Mouse (Mus musculus): ENCODE results near the gene Ptpn5. TPM values are rescaled to one million over a fixed set of nuclear protein-coding genes. Genes with fewer than 3 reads are reported as not detected.
A peak's percentile ranks its signal among the peaks of the same experiment; 100 is the strongest.

The Ptpn5 gene
- 152 and 190 TPM in 2 replicates for polyA plus RNA-seq (2015; fragmentation: Nextera tagmentation; extraction: Ambion mirVana)

- Histone ChIP-seq H3K4me1 (replicated peaks) (peaks cover 27% of the 10 kb centered on the region), H3K4me3 (peak within 1 kb of the TSS; percentile 79), H3K36me3 (no peaks in the 10 kb centered on the region), H3K27ac (replicated peaks) (peak within 1 kb of the TSS; percentile 90), H3K27me3 (no peaks in the 10 kb centered on the region), H3K9ac (peak within 1 kb of the TSS; percentile 62), H3K4me2 (peak within 1 kb of the TSS; percentile 74), H3K9me3 (no peaks in the 10 kb centered on the region)
- 2% methylated on average over 13 of the region's 13 CpGs for WGBS
- no peak for ATAC-seq (ENCODE audit: low FRiP score, low read depth)
Measured at GRCm38 (mm10) chr7:47133331-47133730, at the start of gene Ptpn5. TSS of gene Ptpn5 (minus strand) at chr7:47133684.

- no peaks in the 10 kb centered on the region for H3K36me3 ChIP-seq
- H3K4me1 ChIP-seq (replicated peaks): no peaks in the 10 kb centered on the region
- no peak overlapping the region for H3K9ac ChIP-seq
- H3K9me3 ChIP-seq: no peaks in the 10 kb centered on the region
- ATAC-seq (ENCODE audit: low FRiP score, low read depth): no peak
- WGBS: 85% methylated on average over 5 of the region's 5 CpGs
- H3K27ac ChIP-seq (replicated peaks): no peak overlapping the region
- no peaks in the 10 kb centered on the region for H3K27me3 ChIP-seq
- H3K4me2 ChIP-seq: no peak overlapping the region
- no peak overlapping the region for H3K4me3 ChIP-seq
Measured at GRCm38 (mm10) chr7:47170814-47171213, 37.3 kb upstream of the Ptpn5 start.

GRCm38 (mm10) chr7:47165028-47165427, 31.5 kb upstream of the Ptpn5 start:
- ATAC-seq (ENCODE audit: low FRiP score, low read depth): no peak
- H3K9ac ChIP-seq: no peak overlapping the region
- no peaks in the 10 kb centered on the region for H3K27me3 ChIP-seq

GRCm38 (mm10) chr7:47163203-47163602, 29.7 kb upstream of the Ptpn5 start:
- Histone ChIP-seq H3K27me3 (no peaks in the 10 kb centered on the region), H3K9me3 (no peaks in the 10 kb centered on the region), H3K4me3 (no peak overlapping the region), H3K9ac (no peak overlapping the region), H3K4me2 (no peak overlapping the region), H3K27ac (replicated peaks) (no peak overlapping the region), H3K36me3 (no peaks in the 10 kb centered on the region), H3K4me1 (replicated peaks) (no peaks in the 10 kb centered on the region)
- ATAC-seq (ENCODE audit: low FRiP score, low read depth): no peak
- 83% methylated on average over 4 of the region's 4 CpGs for WGBS

More at GRCm38 (mm10) chr7:47165028-47165427, 31.5 kb upstream of the Ptpn5 start:
- no peak overlapping the region for H3K4me2 ChIP-seq
- H3K4me3 ChIP-seq: no peak overlapping the region
- no peak overlapping the region for H3K27ac ChIP-seq (replicated peaks)
- 73% methylated on average over 4 of the region's 4 CpGs for WGBS
- no peaks in the 10 kb centered on the region for H3K36me3 ChIP-seq
- H3K9me3 ChIP-seq: no peaks in the 10 kb centered on the region
- H3K4me1 ChIP-seq (replicated peaks): no peaks in the 10 kb centered on the region

- ATAC-seq (ENCODE audit: low FRiP score, low read depth): no peak
- no peak overlapping the region for H3K4me2 ChIP-seq
- no peaks in the 10 kb centered on the region for H3K36me3 ChIP-seq
- no peaks in the 10 kb centered on the region for H3K4me1 ChIP-seq (replicated peaks)
- H3K4me3 ChIP-seq: no peak overlapping the region
- H3K9me3 ChIP-seq: no peaks in the 10 kb centered on the region
- no peak overlapping the region for H3K27ac ChIP-seq (replicated peaks)
- H3K27me3 ChIP-seq: no peaks in the 10 kb centered on the region
- WGBS: 60% methylated on average over 2 of the region's 2 CpGs
- no peak overlapping the region for H3K9ac ChIP-seq
Measured at GRCm38 (mm10) chr7:47158451-47158850, 25.0 kb upstream of the Ptpn5 start.

GRCm38 (mm10) chr7:47157743-47158142, 24.3 kb upstream of the Ptpn5 start:
- no peaks in the 10 kb centered on the region for H3K9me3 ChIP-seq
- H3K4me2 ChIP-seq: no peak overlapping the region
- H3K27me3 ChIP-seq: no peaks in the 10 kb centered on the region
- no peaks in the 10 kb centered on the region for H3K4me1 ChIP-seq (replicated peaks)
- no peak overlapping the region for H3K9ac ChIP-seq
- no peak for ATAC-seq (ENCODE audit: low FRiP score, low read depth)
- H3K4me3 ChIP-seq: no peak overlapping the region
- no peak overlapping the region for H3K27ac ChIP-seq (replicated peaks)
- 79% methylated on average over 9 of the region's 9 CpGs for WGBS
- H3K36me3 ChIP-seq: no peaks in the 10 kb centered on the region

GRCm38 (mm10) chr7:47155849-47156248, 22.4 kb upstream of the Ptpn5 start:
- ATAC-seq (ENCODE audit: low FRiP score, low read depth): no peak
- 86% methylated on average over 2 of the region's 2 CpGs for WGBS
- Histone ChIP-seq H3K4me3 (no peak overlapping the region), H3K9me3 (no peaks in the 10 kb centered on the region), H3K27ac (replicated peaks) (no peak overlapping the region), H3K27me3 (no peaks in the 10 kb centered on the region), H3K4me2 (no peak overlapping the region), H3K4me1 (replicated peaks) (no peaks in the 10 kb centered on the region), H3K9ac (no peak overlapping the region), H3K36me3 (no peaks in the 10 kb centered on the region)

GRCm38 (mm10) chr7:47155396-47155795, 21.9 kb upstream of the Ptpn5 start:
- H3K27ac ChIP-seq (replicated peaks): no peak overlapping the region
- no peaks in the 10 kb centered on the region for H3K36me3 ChIP-seq
- H3K4me2 ChIP-seq: no peak overlapping the region
- no peaks in the 10 kb centered on the region for H3K9me3 ChIP-seq
- no peaks in the 10 kb centered on the region for H3K27me3 ChIP-seq
- H3K4me3 ChIP-seq: no peak overlapping the region
- ATAC-seq (ENCODE audit: low FRiP score, low read depth): no peak
- no peak overlapping the region for H3K9ac ChIP-seq
- no peaks in the 10 kb centered on the region for H3K4me1 ChIP-seq (replicated peaks)
- 92% methylated on average over 4 of the region's 4 CpGs for WGBS

GRCm38 (mm10) chr7:47150420-47151061, 17.1 kb upstream of the Ptpn5 start:
- no peaks in the 10 kb centered on the region for H3K4me1 ChIP-seq (replicated peaks)
- H3K9me3 ChIP-seq: no peaks in the 10 kb centered on the region
- H3K27ac ChIP-seq (replicated peaks): no peak overlapping the region
- H3K36me3 ChIP-seq: no peaks in the 10 kb centered on the region
- no peaks in the 10 kb centered on the region for H3K27me3 ChIP-seq
- peak; percentile 71 for ATAC-seq (ENCODE audit: low FRiP score, low read depth)
- 17% methylated on average over 11 of the region's 11 CpGs for WGBS
- peak overlapping the region; percentile 26 for H3K4me2 ChIP-seq
- no peak overlapping the region for H3K9ac ChIP-seq
- no peak overlapping the region for H3K4me3 ChIP-seq

- no peak for ATAC-seq (ENCODE audit: low FRiP score, low read depth)
- no peak overlapping the region for H3K4me3 ChIP-seq
- no peak overlapping the region for H3K4me2 ChIP-seq
- H3K36me3 ChIP-seq: no peaks in the 10 kb centered on the region
- H3K4me1 ChIP-seq (replicated peaks): no peaks in the 10 kb centered on the region
- H3K9ac ChIP-seq: no peak overlapping the region
- no peaks in the 10 kb centered on the region for H3K9me3 ChIP-seq
- no peaks in the 10 kb centered on the region for H3K27me3 ChIP-seq
- WGBS: 85% methylated on average over 7 of the region's 7 CpGs
- H3K27ac ChIP-seq (replicated peaks): no peak overlapping the region
Measured at GRCm38 (mm10) chr7:47148298-47148697, 14.8 kb upstream of the Ptpn5 start.

- H3K4me1 ChIP-seq (replicated peaks): no peaks in the 10 kb centered on the region
- no peak overlapping the region for H3K27ac ChIP-seq (replicated peaks)
- H3K9me3 ChIP-seq: no peaks in the 10 kb centered on the region
- WGBS: 71% methylated on average over 12 of the region's 12 CpGs
- no peaks in the 10 kb centered on the region for H3K36me3 ChIP-seq
- no peaks in the 10 kb centered on the region for H3K27me3 ChIP-seq
- H3K9ac ChIP-seq: no peak overlapping the region
- no peak overlapping the region for H3K4me2 ChIP-seq
- no peak for ATAC-seq (ENCODE audit: low FRiP score, low read depth)
- H3K4me3 ChIP-seq: no peak overlapping the region
Measured at GRCm38 (mm10) chr7:47146034-47146812, 12.7 kb upstream of the Ptpn5 start.

GRCm38 (mm10) chr7:47144299-47144698, 10.8 kb upstream of the Ptpn5 start:
- H3K4me3 ChIP-seq: no peak overlapping the region
- H3K27me3 ChIP-seq: no peaks in the 10 kb centered on the region
- H3K9ac ChIP-seq: no peak overlapping the region
- 10% methylated on average over 6 of the region's 6 CpGs for WGBS
- no peaks in the 10 kb centered on the region for H3K4me1 ChIP-seq (replicated peaks)
- no peaks in the 10 kb centered on the region for H3K36me3 ChIP-seq
- ATAC-seq (ENCODE audit: low FRiP score, low read depth): no peak
- H3K4me2 ChIP-seq: no peak overlapping the region
- no peaks in the 10 kb centered on the region for H3K9me3 ChIP-seq
- H3K27ac ChIP-seq (replicated peaks): no peak overlapping the region

All from hindbrain, embryonic 15.5 days (tissue).